Mouse (Mus musculus) layer of hippocampus, adult 8-10 months (tissue): ENCODE results near the gene Gigyf1. TPM values are rescaled to one million over a fixed set of nuclear protein-coding genes. Genes with fewer than 3 reads are reported as not detected.
A peak's percentile ranks its signal among the peaks of the same experiment; 100 is the strongest.

Experiments
- DNase-seq, 2 experiments: peaks; one replicate each; pipeline ENCODE4 v3.0.0; 2022; ENCODE audit warnings: low spot score in 2 of 2
- total RNA-seq, 4 experiments: library from RNA; stranded (reverse); gene quantifications; 2 replicates each; pipeline ENCODE4 v1.2.4; 2022

Gene Gigyf1
- total RNA-seq = 10 to 100 TPM; 60.2 to 75.9 (median 65.5) TPM

- no peak for DNase-seq
Observed at GRCm38 (mm10) chr5:137518436-137518835, at the start of gene Gigyf1. TSS of gene Gigyf1 (plus strand) at chr5:137518548.

GRCm38 (mm10) chr5:137472252-137472904, 46.0 kb upstream of the Gigyf1 start:
- no peak for DNase-seq

- DNase-seq = no peak
Observed at GRCm38 (mm10) chr5:137474351-137474750, 44.0 kb upstream of the Gigyf1 start.

GRCm38 (mm10) chr5:137476964-137477363, 41.4 kb upstream of the Gigyf1 start, which contains the start of gene Zan:
TSS of gene Zan (minus strand) at chr5:137477064.
- DNase-seq = no peak

- DNase-seq = peak; percentile 60 to 87
Observed at GRCm38 (mm10) chr5:137481138-137481537, 37.2 kb upstream of the Gigyf1 start.

GRCm38 (mm10) chr5:137481897-137482296, 36.5 kb upstream of the Gigyf1 start:
- no peak for DNase-seq

GRCm38 (mm10) chr5:137485071-137485850, 33.1 kb upstream of the Gigyf1 start:
- DNase-seq = no peak

GRCm38 (mm10) chr5:137485851-137486155, 32.5 kb upstream of the Gigyf1 start:
- no peak for DNase-seq

- DNase-seq = no peak
Observed at GRCm38 (mm10) chr5:137487616-137488015, 30.7 kb upstream of the Gigyf1 start.

GRCm38 (mm10) chr5:137491559-137491958, 26.8 kb upstream of the Gigyf1 start:
- peak in 1 of 2 experiments; percentile 60 for DNase-seq

GRCm38 (mm10) chr5:137493831-137494230, 24.5 kb upstream of the Gigyf1 start:
- DNase-seq = no peak

- DNase-seq = no peak
Observed at GRCm38 (mm10) chr5:137500186-137500585, 18.2 kb upstream of the Gigyf1 start.

GRCm38 (mm10) chr5:137501709-137502666, 16.4 kb upstream of the Gigyf1 start, which contains the start of gene Pop7:
TSS of gene Pop7 (minus strand) at chr5:137502518.
- DNase-seq = peak; percentile 99 to 100

- peak in 1 of 2 experiments; percentile 67 for DNase-seq
Observed at GRCm38 (mm10) chr5:137502667-137503110, 15.7 kb upstream of the Gigyf1 start.

- no peak for DNase-seq
Observed at GRCm38 (mm10) chr5:137504041-137504440, 14.3 kb upstream of the Gigyf1 start.

GRCm38 (mm10) chr5:137510014-137510501, 8.3 kb upstream of the Gigyf1 start:
- peak; percentile 58 to 79 for DNase-seq

- DNase-seq = no peak
Observed at GRCm38 (mm10) chr5:137510573-137511390, 7.6 kb upstream of the Gigyf1 start.

- DNase-seq = no peak
Observed at GRCm38 (mm10) chr5:137511706-137512105, 6.6 kb upstream of the Gigyf1 start.

- DNase-seq = no peak
Observed at GRCm38 (mm10) chr5:137512847-137513794, 5.2 kb upstream of the Gigyf1 start.
